Mouse (Mus musculus) limb, embryonic 11.5 days (tissue): Measurements from ENCODE around the gene Rgs13. TPM values are rescaled to one million over a fixed set of nuclear protein-coding genes. Genes with fewer than 3 reads are reported as not detected.

Experiments used
- ATAC-seq: fragments of 200-750 bp; cut with Nextera tagmentation; 2 replicates; pipeline ENCODE4 v1.8.0; 2017; ENCODE audit warnings: low read depth; ENCODE audit not compliant: insufficient number of reproducible peaks, low FRiP score, low TSS enrichment
- DNase-seq: peaks from one replicate; pipeline ENCODE4 v3.0.0-alpha.2; 2015; ENCODE audit warnings: low spot score
- H3K27ac ChIP-seq: fragments of 300-500 bp; sonication (generic); replicated peaks from 2 replicates; pipeline ENCODE4 v1.5.1; 2014; ENCODE audit warnings: low read depth, mild to moderate bottlenecking, low read length
- H3K27me3 ChIP-seq: fragments of 300-500 bp; sonication (generic); 2 replicates; pipeline ENCODE4 v1.6.1; 2014; ENCODE audit warnings: mild to moderate bottlenecking, low read length, mixed read lengths; ENCODE audit not compliant: control insufficient read depth, insufficient read depth
- H3K36me3 ChIP-seq: fragments of 300-500 bp; sonication (generic); 2 replicates; pipeline ENCODE4 v1.6.1; 2014; ENCODE audit warnings: mild to moderate bottlenecking, low read length, moderate library complexity, mixed read lengths; ENCODE audit not compliant: control insufficient read depth, insufficient read depth
- H3K4me1 ChIP-seq: fragments of 300-500 bp; sonication (generic); 2 replicates; pipeline ENCODE4 v1.6.1; 2014; ENCODE audit warnings: low read length, mixed read lengths; ENCODE audit not compliant: control insufficient read depth, insufficient read depth
- H3K4me2 ChIP-seq: fragments of 300-500 bp; sonication (generic); 2 replicates; pipeline ENCODE4 v1.6.1; 2014; ENCODE audit warnings: low read depth, mild to moderate bottlenecking, moderate library complexity; ENCODE audit not compliant: severe bottlenecking
- H3K4me3 ChIP-seq: fragments of 300-500 bp; sonication (generic); 2 replicates; pipeline ENCODE4 v1.5.1; 2014; ENCODE audit warnings: low read depth, low read length
- H3K9ac ChIP-seq: fragments of 300-500 bp; sonication (generic); 2 replicates; pipeline ENCODE4 v1.6.1; 2014; ENCODE audit warnings: mild to moderate bottlenecking, low read length
- H3K9me3 ChIP-seq: fragments of 300-500 bp; sonication (generic); 2 replicates; pipeline ENCODE4 v1.6.1; 2016; ENCODE audit warnings: low read length; ENCODE audit not compliant: control insufficient read depth
- WGBS: fragments of 180-500 bp; shearing (Covaris S2); extraction: QIAGEN DNeasy Blood & Tissue Kit; methylation state at CpG from one replicate; pipeline ENCODE4 v1.1.7; 2014; 5-methylcytosine and 5-hydroxymethylcytosine counted together
- polyA plus RNA-seq: library from polyadenylated mRNA; unstranded; fragments of >200 nt; fragmentation: Nextera tagmentation; extraction: Ambion mirVana; gene quantifications from 2 replicates; pipeline ENCODE4 v1.2.1, GENCODE M21; 2014

The Rgs13 gene
- polyA plus RNA-seq, 1 experiment from 2014 or later, result not detected

- DNase-seq, result no peak
- no peaks in the 10 kb centered on the region for H3K4me1 ChIP-seq
- 62% methylated on average over 7 of the region's 7 CpGs for WGBS
- H3K27me3 ChIP-seq, result no peaks in the 10 kb centered on the region
- H3K9ac ChIP-seq, result no peak overlapping the region
- no peaks in the 10 kb centered on the region for H3K9me3 ChIP-seq
- no peak for ATAC-seq
- H3K4me3 ChIP-seq, result no peak overlapping the region
- no peaks in the 10 kb centered on the region for H3K36me3 ChIP-seq
- no peak overlapping the region for H3K27ac ChIP-seq
- no peak overlapping the region for H3K4me2 ChIP-seq
Observed at GRCm38 (mm10) chr1:144186655-144187396, 9.7 kb upstream of the Rgs13 start.

- Histone ChIP-seq H3K9ac (no peak overlapping the region), H3K9me3 (no peaks in the 10 kb centered on the region), H3K27ac (no peak overlapping the region), H3K4me2 (no peak overlapping the region), H3K27me3 (no peaks in the 10 kb centered on the region), H3K4me1 (no peaks in the 10 kb centered on the region), H3K36me3 (no peaks in the 10 kb centered on the region), H3K4me3 (no peak overlapping the region)
- no peak for ATAC-seq
- DNase-seq, result no peak
- 80% methylated on average over 4 of the region's 4 CpGs for WGBS
Observed at GRCm38 (mm10) chr1:144184955-144185715, 8.0 kb upstream of the Rgs13 start.

GRCm38 (mm10) chr1:144183622-144184021 lies 6.5 kb upstream of the Rgs13 start:
- Histone ChIP-seq H3K27me3 (no peaks in the 10 kb centered on the region), H3K36me3 (no peaks in the 10 kb centered on the region), H3K27ac (no peak overlapping the region), H3K9ac (no peak overlapping the region), H3K4me3 (no peak overlapping the region), H3K4me1 (no peaks in the 10 kb centered on the region), H3K4me2 (no peak overlapping the region), H3K9me3 (no peaks in the 10 kb centered on the region)
- ATAC-seq (no peak; the same call in 1 of the 2 replicates), DNase-seq (no peak)

GRCm38 (mm10) chr1:144179559-144179958 lies 2.4 kb upstream of the Rgs13 start:
- WGBS, result 85% methylated on average over 4 of the region's 4 CpGs
- Histone ChIP-seq H3K4me3 (no peak overlapping the region), H3K27me3 (no peaks in the 10 kb centered on the region), H3K9me3 (no peaks in the 10 kb centered on the region), H3K36me3 (no peaks in the 10 kb centered on the region), H3K27ac (no peak overlapping the region), H3K4me2 (no peak overlapping the region), H3K4me1 (no peaks in the 10 kb centered on the region), H3K9ac (no peak overlapping the region)
- ATAC-seq, result no peak
- no peak for DNase-seq

GRCm38 (mm10) chr1:144178281-144178957 lies 1.2 kb upstream of the Rgs13 start:
- Histone ChIP-seq H3K36me3 (no peaks in the 10 kb centered on the region), H3K4me1 (no peaks in the 10 kb centered on the region), H3K9me3 (no peaks in the 10 kb centered on the region), H3K27me3 (no peaks in the 10 kb centered on the region), H3K9ac (no peak overlapping the region), H3K4me2 (no peak overlapping the region), H3K27ac (no peak overlapping the region), H3K4me3 (no peak overlapping the region)
- DNase-seq (no peak), ATAC-seq (no peak)
- 82% methylated on average over 9 of the region's 9 CpGs for WGBS

- Histone ChIP-seq H3K9me3 (no peaks in the 10 kb centered on the region), H3K4me2 (no peak overlapping the region), H3K27me3 (no peaks in the 10 kb centered on the region), H3K4me3 (no peak overlapping the region), H3K27ac (no peak overlapping the region), H3K4me1 (no peaks in the 10 kb centered on the region), H3K36me3 (no peaks in the 10 kb centered on the region), H3K9ac (no peak overlapping the region)
- no peak for ATAC-seq
- no peak for DNase-seq
Observed at GRCm38 (mm10) chr1:144177620-144178019, 448 bp upstream of the Rgs13 start.

GRCm38 (mm10) chr1:144174760-144175159 lies 2.4 kb downstream of the Rgs13 start:
- Histone ChIP-seq H3K9ac (no peak overlapping the region), H3K4me3 (no peak overlapping the region), H3K36me3 (no peaks in the 10 kb centered on the region), H3K27me3 (no peaks in the 10 kb centered on the region), H3K9me3 (no peaks in the 10 kb centered on the region), H3K4me2 (no peak overlapping the region), H3K4me1 (no peaks in the 10 kb centered on the region), H3K27ac (no peak overlapping the region)
- no peak for ATAC-seq
- no peak for DNase-seq
- 84% methylated on average over 6 of the region's 6 CpGs for WGBS

- Histone ChIP-seq H3K9me3 (no peaks in the 10 kb centered on the region), H3K4me3 (no peak overlapping the region), H3K27me3 (no peaks in the 10 kb centered on the region), H3K27ac (no peak overlapping the region), H3K4me1 (no peaks in the 10 kb centered on the region), H3K4me2 (no peak overlapping the region), H3K9ac (no peak overlapping the region), H3K36me3 (no peaks in the 10 kb centered on the region)
- no peak for ATAC-seq
- DNase-seq, result no peak
- WGBS, result 83% methylated on average over 2 of the region's 2 CpGs
Observed at GRCm38 (mm10) chr1:144173568-144174036, 3.6 kb downstream of the Rgs13 start.
